Mouse (Mus musculus): ENCODE results near the gene Slc25a48.

GRCm38 (mm10) chr13:56401186-56401585 lies 37.0 kb upstream of the Slc25a48 start:
- TF ChIP-seq POLR2A (IDR thresholded peaks at IDR 0.05; ENCODE audit: insufficient read depth, low read depth, low read length) (no peak), CTCF (IDR thresholded peaks at IDR 0.05; ENCODE audit: insufficient read depth, low read depth, low read length) (no peak)
